Mouse (Mus musculus) mouse embryonic stem cell (cell line): ENCODE results near the gene Ube2e2.
"Not testable (repeated sequence)": the region's sequence is repeated elsewhere in the genome, so short reads cannot be mapped to it uniquely, and the experiment has no call there.

Experiments used
- in situ Hi-C, 2 experiments: fragments of 300-500 bp; cut with MboI; formaldehyde crosslinking; loops; 1 replicate in 1 of 2; 3 replicates in 1 of 2; pipeline ENCODE4 v1.14.3; 2019 to 2020; ENCODE audit warnings: low sequenced_read_pairs in 2 of 2, low pct_unique_long_range_greater_than_20kb in 1 of 2, mixed read lengths in 1 of 2; ENCODE audit not compliant: unreplicated experiment in 1 of 2

Ube2e2 gene

GRCm38 (mm10) chr14:18657777-18658753 lies 236.0 kb downstream of the Ube2e2 start:
- in situ Hi-C loops, result no loop called here

- in situ Hi-C loops, result no loop called here
These were observed 244.9 kb downstream of the Ube2e2 start for GRCm38 (mm10) chr14:18649123-18649675.

DNA sequence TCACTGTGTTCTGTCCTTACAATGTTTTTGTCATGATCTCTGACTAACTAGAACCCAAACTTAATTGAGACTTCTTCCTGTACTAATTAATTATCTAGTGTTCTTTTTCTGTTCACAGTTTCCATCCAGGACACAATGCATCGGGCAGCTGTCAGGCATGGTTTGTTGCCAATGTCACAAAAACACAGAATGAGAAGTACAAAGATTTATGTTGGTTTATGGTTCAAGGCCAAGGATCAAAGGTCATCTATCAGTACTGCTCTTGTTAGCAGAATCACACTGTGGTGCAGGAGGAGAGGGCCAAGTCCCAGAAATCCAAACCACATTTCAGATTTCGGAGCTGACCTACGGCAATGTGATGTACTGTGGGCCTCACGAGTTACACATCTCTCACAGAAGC lies 252.4 kb downstream of the Ube2e2 start:
- in situ Hi-C loops, result no loop called here

GRCm38 (mm10) chr14:18638753-18639456 lies 255.2 kb downstream of the Ube2e2 start:
- in situ Hi-C loops, result no loop called here

- in situ Hi-C loops, result no loop called here
These were observed 256.3 kb downstream of the Ube2e2 start for GRCm38 (mm10) chr14:18637739-18638138.

DNA sequence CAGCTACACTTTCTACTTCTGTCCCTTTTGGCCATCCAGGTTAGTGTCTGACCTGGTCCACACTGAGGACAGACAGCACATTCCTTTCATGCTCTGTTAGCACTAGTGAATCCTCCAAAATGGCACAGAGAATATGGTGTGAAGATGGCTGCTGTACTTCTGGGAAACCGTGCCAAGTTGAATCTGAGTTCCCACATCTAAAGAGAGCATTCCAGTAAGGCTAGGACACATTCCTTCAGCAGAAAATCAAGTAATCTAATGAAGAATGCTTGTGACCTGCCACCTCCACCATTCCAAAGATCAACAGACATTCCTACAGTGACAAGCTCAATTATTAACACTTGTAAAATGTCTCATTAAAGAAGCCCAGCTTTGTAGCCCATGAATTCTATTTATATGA lies 265.9 kb downstream of the Ube2e2 start:
- in situ Hi-C loops, result no loop called here

DNA sequence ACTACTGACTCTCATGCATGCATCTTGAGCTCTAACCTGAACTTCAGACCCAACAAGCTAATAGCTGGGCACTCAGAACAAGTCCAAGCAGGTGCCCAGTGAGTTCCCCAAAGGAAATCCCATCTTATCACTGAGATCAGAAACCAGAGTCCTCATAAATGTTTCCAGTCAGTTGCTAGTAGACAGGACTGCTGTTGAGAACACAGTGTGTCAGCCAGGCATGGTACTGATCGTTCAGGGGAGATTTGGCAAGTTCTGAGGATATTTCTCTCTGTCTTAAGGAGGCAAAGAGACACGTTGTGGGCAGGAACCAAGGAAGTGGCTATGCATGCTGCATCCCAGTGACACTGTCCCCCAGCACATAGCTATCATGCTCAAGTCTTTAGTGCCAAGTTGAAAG lies 275.5 kb downstream of the Ube2e2 start:
- in situ Hi-C loops, result no loop called here

DNA sequence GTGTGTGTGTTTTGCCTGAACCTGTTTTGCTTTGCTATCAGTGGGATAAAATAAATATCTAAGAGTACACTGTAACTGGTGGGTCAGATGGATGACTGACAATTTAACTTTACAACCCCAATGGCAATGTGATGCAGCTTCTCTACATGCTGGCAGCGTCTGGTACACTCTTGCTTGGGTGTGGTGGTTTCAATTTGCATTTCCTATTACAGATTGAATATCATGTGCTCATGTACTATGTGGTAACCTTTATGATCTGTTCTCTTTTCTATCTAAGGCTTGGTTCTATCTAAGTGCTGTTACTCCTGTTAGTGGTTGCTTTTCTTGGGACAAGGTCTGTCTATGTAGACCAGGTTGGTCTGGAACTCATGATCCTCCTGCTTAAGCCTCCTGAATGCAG lies 292.1 kb downstream of the Ube2e2 start:
- in situ Hi-C loops, result no loop called here

GRCm38 (mm10) chr14:18586239-18587034 lies 307.6 kb downstream of the Ube2e2 start:
- in situ Hi-C loops, result no loop called here

DNA sequence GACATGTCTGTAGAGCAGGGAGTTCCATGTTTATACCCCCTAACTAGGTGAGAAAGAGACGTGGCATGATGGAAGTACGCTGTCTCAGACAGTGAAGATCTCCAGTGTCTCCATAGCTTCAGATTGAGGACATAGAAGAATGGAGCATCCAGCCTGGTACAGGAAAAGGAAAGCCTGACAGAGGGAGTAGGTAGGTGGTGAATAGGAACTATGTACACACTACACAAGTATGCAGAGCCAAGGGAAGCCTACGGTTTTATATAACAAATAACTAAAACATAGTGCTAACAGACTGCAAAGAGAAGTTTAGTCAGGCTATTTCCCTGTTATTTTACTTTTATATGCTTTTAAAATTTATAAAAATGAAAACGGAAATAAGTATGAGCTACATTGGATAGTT lies 312.3 kb downstream of the Ube2e2 start:
- in situ Hi-C loops, result no loop called here

DNA sequence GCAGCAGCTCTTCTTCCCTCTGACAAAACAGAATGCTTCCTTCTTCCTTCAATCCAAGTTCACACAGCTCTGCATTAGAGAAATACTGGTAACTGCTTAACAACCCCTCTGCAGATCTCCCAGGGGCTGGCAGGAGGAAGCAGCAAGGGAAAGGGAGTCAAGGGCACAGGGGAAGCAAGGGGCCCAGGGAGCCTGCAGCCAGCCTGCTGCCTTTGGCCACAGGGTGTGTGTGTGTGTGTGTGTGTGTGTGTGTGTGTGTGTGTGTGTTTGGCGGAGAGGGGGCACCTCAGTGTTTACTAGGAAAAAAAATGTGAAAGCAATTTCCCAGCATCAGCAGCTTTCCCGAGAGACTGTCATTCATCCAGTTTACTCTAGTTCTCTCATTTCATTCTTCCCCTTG lies 319.3 kb downstream of the Ube2e2 start:
- in situ Hi-C loops, result no loop called here

- in situ Hi-C loops, result no loop called here
These were observed 319.8 kb downstream of the Ube2e2 start for GRCm38 (mm10) chr14:18574130-18574721.

DNA sequence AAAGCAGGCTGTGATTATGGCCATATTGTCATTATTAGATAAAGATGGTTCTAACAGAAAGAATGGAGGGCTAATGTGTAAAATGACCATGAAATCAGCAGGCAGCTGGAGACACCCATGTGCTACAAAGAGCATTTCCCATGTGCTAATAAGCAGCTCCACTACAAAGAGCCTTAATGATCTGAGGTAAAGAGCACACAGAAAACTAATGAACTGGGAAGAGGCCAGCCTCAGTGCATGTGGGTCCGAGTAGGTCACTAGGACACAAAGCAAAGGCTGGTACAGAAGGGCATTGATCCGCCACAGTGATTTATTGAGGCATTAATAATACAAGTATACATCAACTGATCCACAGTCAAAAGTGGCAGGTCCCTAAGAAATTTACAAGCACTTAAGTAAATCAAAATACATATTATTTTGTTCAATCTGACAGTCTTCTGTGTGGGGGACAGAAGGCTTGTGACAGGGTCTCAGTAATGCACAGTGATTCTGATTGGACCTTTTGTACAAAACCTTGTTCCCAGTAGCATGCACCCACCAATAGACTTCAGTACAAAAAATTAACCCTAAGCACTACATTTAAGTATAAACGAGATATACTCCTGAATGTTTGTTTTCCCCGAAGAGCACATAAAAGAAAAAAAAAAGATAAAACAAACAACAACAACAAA lies 320.6 kb downstream of the Ube2e2 start:
- in situ Hi-C loops, result no loop called here

- in situ Hi-C loops, result no loop called here
These were observed 321.2 kb downstream of the Ube2e2 start for GRCm38 (mm10) chr14:18572852-18573251.

DNA sequence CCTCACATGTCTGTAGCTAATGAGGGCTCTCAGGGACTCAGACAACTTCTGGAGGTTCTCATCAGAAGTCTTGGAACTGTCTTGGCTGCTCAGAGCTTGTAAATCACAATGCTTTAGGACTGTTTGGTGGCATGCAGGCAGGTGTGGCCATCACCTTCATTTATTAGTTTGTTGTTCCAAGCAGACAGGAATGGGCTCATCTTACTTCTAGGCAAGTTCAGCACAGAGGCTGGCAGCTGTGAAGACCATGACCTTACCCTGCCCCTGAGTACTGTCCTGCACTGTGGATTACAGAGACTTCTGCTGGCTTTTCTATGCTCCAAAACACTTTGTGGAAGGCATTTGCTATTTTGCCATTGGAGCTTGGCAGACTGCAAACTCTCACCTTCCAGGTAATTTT lies 324.5 kb downstream of the Ube2e2 start:
- in situ Hi-C loops, result no loop called here

GRCm38 (mm10) chr14:18564999-18565398 lies 329.1 kb downstream of the Ube2e2 start:
- in situ Hi-C loops, result not testable (repeated sequence)

DNA sequence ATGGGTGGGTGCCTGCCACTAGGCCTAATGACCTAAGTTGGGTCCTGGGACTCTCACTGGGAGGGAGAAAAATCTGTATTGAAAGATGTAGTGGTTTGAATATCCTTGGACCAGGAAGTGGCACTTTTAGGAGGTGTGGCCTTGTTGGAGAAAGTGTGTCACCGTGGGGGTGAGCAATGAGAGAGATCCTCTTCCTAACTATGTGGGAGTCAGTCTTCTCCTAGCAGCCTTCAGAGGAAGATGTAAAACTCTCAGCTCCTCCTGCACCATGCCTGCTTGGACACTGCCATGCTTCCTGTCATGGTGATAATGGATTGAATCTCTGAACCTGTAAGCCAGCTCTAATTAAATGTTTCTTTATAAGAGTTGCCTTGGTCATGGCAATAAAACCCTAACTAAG lies 338.8 kb downstream of the Ube2e2 start:
- in situ Hi-C loops, result no loop called here

DNA sequence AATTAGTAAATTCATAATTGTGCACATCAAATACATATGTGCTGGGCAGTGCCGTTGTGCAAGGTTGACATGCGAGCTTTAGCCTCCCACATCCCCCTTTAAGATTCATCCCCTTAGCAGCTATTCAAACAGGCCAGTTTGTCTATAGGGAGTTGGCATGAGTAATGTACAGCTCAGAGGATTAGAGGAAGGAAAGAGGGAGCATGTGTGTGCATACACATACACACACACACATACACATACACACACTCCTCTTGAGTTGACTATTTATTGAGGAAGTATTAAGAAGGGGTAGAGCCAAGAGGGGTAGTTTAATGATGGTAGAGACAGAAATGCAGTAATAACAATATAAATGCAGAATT lies 339.5 kb downstream of the Ube2e2 start:
- in situ Hi-C loops, result no loop called here
